8 mouse cellular contexts compared by ENCODE assay signal in the genomic region with DNA sequence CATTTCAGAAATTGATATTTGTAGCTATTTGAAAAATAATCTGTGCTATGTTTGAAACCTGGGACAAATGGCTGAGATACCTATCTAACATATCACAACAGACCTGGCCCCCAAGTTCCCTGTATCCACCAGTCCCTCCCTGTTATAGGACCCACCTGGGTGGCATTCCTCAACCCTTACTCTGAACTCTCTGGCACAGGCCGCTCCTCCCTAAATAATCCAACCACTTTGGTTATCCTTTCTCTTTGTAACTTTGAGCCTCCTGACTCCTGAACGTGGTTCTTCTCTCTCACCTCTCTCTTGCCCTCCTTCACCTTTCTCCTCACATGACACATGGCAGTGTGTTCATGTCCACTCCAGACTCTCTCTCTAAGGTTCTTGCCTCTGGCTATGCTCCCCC. TPM values are rescaled to one million over a fixed set of nuclear protein-coding genes. Genes with fewer than 3 reads are reported as not detected.
DNase-seq lines count a peak whose midpoint lies in the region; ATAC-seq lines count a peak whose summit lies in the region.
"Not testable (repeated sequence)": the region's sequence is repeated elsewhere in the genome, so short reads cannot be mapped to it uniquely, and the experiment has no call there.

No protein-coding gene starts in this region.

- not testable (repeated sequence) for H3K9me3 ChIP-seq in forebrain, embryonic 14.5 days (replicated peaks; ENCODE audit: control insufficient read depth, low read length); heart, embryonic 14.5 days (ENCODE audit: control insufficient read depth, low read length); limb, embryonic 15.5 days; stomach, embryonic 14.5 days (ENCODE audit: control insufficient read depth, low read depth, low read length)
- H3K9me3 ChIP-seq in midbrain, embryonic 13.5 days: peaks cover 41% of the 10 kb centered on the region

- H3K27me3 ChIP-seq in forebrain, embryonic 14.5 days (replicated peaks; ENCODE audit: control insufficient read depth, insufficient read depth, low read length); heart, embryonic 14.5 days (ENCODE audit: control insufficient read depth, insufficient read depth, low read length); limb, embryonic 15.5 days; midbrain, embryonic 13.5 days; stomach, embryonic 14.5 days (ENCODE audit: control insufficient read depth, insufficient read depth, low read length): not testable (repeated sequence)

- peaks cover 15% of the 10 kb centered on the region for H3K36me3 ChIP-seq in forebrain, embryonic 14.5 days (ENCODE audit: control insufficient read depth, insufficient read depth, low read length)
- not testable (repeated sequence) for H3K36me3 ChIP-seq in heart, embryonic 14.5 days (ENCODE audit: control insufficient read depth, insufficient read depth, low read length); limb, embryonic 15.5 days
- H3K36me3 ChIP-seq in midbrain, embryonic 13.5 days: peaks cover 12% of the 10 kb centered on the region
- peaks cover 13% of the 10 kb centered on the region for H3K36me3 ChIP-seq in stomach, embryonic 14.5 days (ENCODE audit: control insufficient read depth, insufficient read depth, low read length)

- not testable (repeated sequence) for H3K27ac ChIP-seq in forebrain, embryonic 14.5 days (ENCODE audit: low read depth, low read length); limb, embryonic 15.5 days; midbrain, embryonic 13.5 days; stomach, embryonic 14.5 days (ENCODE audit: low read length)
- peak overlapping the region; percentile 5 to 51; a peak in 1 of 4 replicates for H3K27ac ChIP-seq in heart, embryonic 14.5 days (replicated peaks in 1 of 2; ENCODE audit: control insufficient read depth in 1 of 2, insufficient read depth in 1 of 2, low read depth in 2 of 2, low read length in 2 of 2)

- WGBS in forebrain, embryonic 14.5 days: 73% methylated on average over 2 of the region's 2 CpGs
- 55% methylated on average over 2 of the region's 2 CpGs for WGBS in heart, embryonic 14.5 days
- WGBS in limb, embryonic 15.5 days: 71% methylated on average over 2 of the region's 2 CpGs
- WGBS in midbrain, embryonic 13.5 days: 79% methylated on average over 2 of the region's 2 CpGs
- WGBS in stomach, embryonic 14.5 days: 67% methylated on average over 2 of the region's 2 CpGs

- H3K4me2 ChIP-seq in forebrain, embryonic 14.5 days (ENCODE audit: low read length); heart, embryonic 14.5 days (ENCODE audit: low read length); limb, embryonic 15.5 days; midbrain, embryonic 13.5 days (replicated peaks); stomach, embryonic 14.5 days (replicated peaks; ENCODE audit: low read depth, low read length): not testable (repeated sequence)

- H3K4me1 ChIP-seq in forebrain, embryonic 14.5 days (ENCODE audit: control insufficient read depth, insufficient read depth, low read length); heart, embryonic 14.5 days (ENCODE audit: control insufficient read depth in 2 of 2, insufficient read depth in 2 of 2, low read length in 2 of 2); limb, embryonic 15.5 days; midbrain, embryonic 13.5 days (replicated peaks); stomach, embryonic 14.5 days (ENCODE audit: control insufficient read depth, insufficient read depth, low read length): not testable (repeated sequence)

- not testable (repeated sequence) for H3K9ac ChIP-seq in forebrain, embryonic 14.5 days (ENCODE audit: low read length); heart, embryonic 14.5 days (ENCODE audit: low read length); limb, embryonic 15.5 days; midbrain, embryonic 13.5 days (replicated peaks); stomach, embryonic 14.5 days (replicated peaks; ENCODE audit: low read depth, low read length)

- peak; percentile 19; the same call in 1 of the 2 replicates for ATAC-seq in forebrain, embryonic 14.5 days
- peak; percentile 37; the same call in 1 of the 2 replicates for ATAC-seq in heart, embryonic 14.5 days (ENCODE audit: insufficient number of reproducible peaks, insufficient read depth, low FRiP score, low read depth)
- peak; percentile 31; the same call in 1 of the 2 replicates for ATAC-seq in limb, embryonic 15.5 days (ENCODE audit: insufficient number of reproducible peaks, low FRiP score, low TSS enrichment, low read depth)
- 0 out of 2 replicates have a peak, but pooled peaks have one; percentile 47 for ATAC-seq in midbrain, embryonic 13.5 days
- peak; percentile 53; the same call in 1 of the 2 replicates for ATAC-seq in stomach, embryonic 14.5 days (ENCODE audit: insufficient number of reproducible peaks, insufficient read depth, low FRiP score, low read depth)

- not testable (repeated sequence) for H3K4me3 ChIP-seq in forebrain, embryonic 14.5 days (ENCODE audit: low read depth, low read length); heart, embryonic 14.5 days (ENCODE audit: control insufficient read depth in 1 of 2, insufficient read depth in 1 of 2, low read depth in 1 of 2, low read length in 2 of 2); limb, embryonic 15.5 days; midbrain, embryonic 13.5 days (replicated peaks); stomach, embryonic 14.5 days (ENCODE audit: low read depth, low read length)

- peak; percentile 1 for DNase-seq in CD4-positive helper T cell, adult 2 months (ENCODE audit: low read depth, low spot score)
- peak; percentile 15 for DNase-seq in c-Kit-positive CD71-positive TER-119-negative erythroid progenitor cells, embryonic 14.5 days (ENCODE audit: low read depth)
- DNase-seq in forebrain, embryonic 14.5 days (ENCODE audit: low spot score): not testable (repeated sequence)
- DNase-seq in kidney, adult 18-20 months: peak; percentile 2

RNA-seq across cellular contexts. Expression of a gene that starts 37.3 kb away (rescaled TPM):
- polyA plus RNA-seq in forebrain, embryonic 14.5 days (2014; fragmentation: Nextera tagmentation; extraction: Ambion mirVana): 77.4 and 108 TPM in 2 replicates
- 181 and 228 TPM in 2 replicates for polyA plus RNA-seq in heart, embryonic 14.5 days (2014; fragmentation: Nextera tagmentation; extraction: Ambion mirVana)
- 133 and 163 TPM in 2 replicates for polyA plus RNA-seq in limb, embryonic 15.5 days (2015; fragmentation: Nextera tagmentation; extraction: Ambion mirVana)
- 164 and 183 TPM in 2 replicates for polyA plus RNA-seq in midbrain, embryonic 13.5 days (2015; fragmentation: Nextera tagmentation; extraction: Ambion mirVana)
- polyA plus RNA-seq in stomach, embryonic 14.5 days (2014; fragmentation: Nextera tagmentation; extraction: Ambion mirVana): 236 and 294 TPM in 2 replicates
